Mouse (Mus musculus) spleen, postnatal 36 days (tissue): ENCODE results near the gene Col4a2.
"Not testable (repeated sequence)": the region's sequence is repeated elsewhere in the genome, so short reads cannot be mapped to it uniquely, and the experiment has no call there.

Source experiments
- DNase-seq, 2 experiments: peaks; one replicate each; pipeline ENCODE4 v3.0.0; 2022; ENCODE audit warnings: low spot score in 2 of 2, mixed read lengths in 1 of 2

The Col4a2 gene

DNA sequence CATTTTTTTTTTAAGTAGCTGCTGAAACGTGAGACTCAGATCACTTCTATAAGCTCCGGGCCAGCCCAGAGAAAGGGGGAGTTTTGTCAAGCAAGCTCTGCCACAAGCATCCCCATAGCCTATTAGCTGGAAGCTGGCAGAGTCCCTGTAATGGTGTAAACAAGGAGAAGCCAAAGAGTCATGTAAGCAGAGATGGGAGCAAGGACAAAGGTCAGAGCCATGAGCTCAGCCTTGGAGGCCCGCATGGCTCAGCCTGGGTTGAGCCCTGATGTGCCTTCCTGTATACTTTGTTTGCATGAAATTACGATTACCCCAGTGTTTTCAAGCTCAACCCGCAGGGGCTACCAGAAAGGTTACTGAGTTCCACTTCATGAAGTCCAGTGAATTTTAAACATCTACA lies 146.4 kb downstream of the Col4a2 start:
- DNase-seq = no peak

GRCm38 (mm10) chr8:11460934-11461333 lies 148.3 kb downstream of the Col4a2 start:
- DNase-seq = peak; percentile 59 to 67

DNA sequence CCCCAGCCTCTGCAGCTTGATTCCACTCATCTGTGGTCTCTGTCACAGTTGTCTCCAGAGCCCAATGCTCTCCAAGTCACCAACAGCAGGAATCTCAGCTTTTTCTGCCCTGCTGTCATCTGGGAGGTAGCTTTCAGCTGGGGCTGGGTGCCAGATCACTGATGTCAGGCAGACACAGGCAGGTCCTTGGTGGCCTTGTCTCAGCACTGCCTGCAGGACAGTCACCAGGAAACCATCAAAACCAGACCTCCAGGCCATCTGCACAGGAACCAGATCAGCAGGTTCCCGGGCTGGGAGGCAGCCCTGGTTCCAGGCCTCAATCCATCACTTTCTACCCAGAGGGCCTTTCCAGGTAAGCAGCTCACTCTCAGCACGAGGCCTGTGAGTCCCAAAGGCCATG lies 149.2 kb downstream of the Col4a2 start:
- no peak for DNase-seq

DNA sequence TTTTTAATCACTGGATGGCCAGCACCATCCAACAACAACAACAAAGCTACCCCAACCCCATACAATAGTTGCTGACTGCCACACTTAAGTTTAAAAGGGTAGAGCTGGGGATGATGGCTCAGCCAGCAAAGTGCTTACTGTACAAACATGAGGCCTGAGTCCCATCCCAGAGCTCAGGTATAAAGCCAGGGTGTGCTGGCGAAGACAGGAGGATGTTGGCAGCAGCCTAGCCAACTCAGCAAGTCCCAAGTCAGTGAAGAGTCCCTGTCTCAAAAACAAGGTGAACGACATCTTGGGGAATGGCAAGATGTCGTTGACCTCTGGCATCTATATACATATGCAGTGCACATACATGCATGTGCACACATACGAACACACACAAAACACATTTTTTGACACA lies 150.0 kb downstream of the Col4a2 start:
- DNase-seq = no peak

DNA sequence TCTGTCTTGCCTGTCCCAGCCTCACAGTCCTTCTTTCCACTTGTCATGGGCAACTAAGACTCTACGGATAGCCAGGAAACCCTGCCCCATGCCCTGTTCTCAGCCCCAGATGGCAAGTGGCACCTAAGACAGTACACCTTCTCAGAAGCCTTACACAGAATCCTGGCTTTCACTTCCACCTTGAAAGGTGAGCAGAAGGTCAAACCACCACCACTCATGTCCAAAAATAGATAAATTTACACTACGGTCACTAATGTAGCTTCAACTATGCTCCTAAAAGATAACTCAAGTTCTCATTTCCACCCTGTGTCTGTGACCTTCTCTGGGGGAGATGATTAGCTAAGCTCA lies 150.9 kb downstream of the Col4a2 start:
- peak; percentile 25 to 48 for DNase-seq

DNA sequence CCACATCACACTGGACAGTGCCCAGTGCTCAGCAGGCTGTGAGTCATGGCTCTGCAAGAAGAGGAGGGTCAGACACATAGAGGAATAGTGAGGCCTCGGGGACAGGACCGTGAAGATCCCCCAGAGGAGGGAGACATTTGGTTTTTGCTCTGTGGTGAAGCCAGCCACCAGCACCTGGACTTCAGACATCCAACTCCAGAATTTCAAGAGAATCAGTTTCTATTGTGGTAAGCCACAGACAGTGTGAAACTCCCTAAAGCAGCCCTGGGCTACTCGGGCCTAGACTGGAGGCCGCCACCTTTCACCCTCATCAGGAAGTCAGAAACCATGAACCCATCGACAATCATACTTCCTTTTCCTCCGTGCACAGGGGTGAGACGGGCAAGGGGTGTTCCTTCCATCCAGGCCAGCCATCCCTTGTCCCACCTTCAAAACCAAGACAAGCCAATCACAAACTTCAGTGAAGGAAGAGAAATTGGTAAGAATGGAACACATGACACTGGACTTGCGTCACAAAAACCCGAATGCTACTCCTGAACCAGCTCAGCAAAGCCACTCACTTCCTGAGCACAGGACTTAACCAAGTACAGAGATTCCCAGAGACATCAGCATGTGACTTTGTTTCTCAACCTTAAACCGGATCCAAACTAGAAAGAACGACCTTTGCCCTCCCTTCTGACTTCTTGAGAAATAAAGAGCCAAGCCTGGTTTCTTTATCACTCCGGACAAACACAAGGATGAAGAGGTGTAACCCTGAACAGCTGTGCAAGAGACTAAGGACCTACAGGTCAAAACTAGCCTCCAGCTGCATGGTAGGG lies 151.5 kb downstream of the Col4a2 start:
- peak; percentile 59 to 63 for DNase-seq

GRCm38 (mm10) chr8:11464707-11464964 lies 152.0 kb downstream of the Col4a2 start:
- no peak for DNase-seq

DNA sequence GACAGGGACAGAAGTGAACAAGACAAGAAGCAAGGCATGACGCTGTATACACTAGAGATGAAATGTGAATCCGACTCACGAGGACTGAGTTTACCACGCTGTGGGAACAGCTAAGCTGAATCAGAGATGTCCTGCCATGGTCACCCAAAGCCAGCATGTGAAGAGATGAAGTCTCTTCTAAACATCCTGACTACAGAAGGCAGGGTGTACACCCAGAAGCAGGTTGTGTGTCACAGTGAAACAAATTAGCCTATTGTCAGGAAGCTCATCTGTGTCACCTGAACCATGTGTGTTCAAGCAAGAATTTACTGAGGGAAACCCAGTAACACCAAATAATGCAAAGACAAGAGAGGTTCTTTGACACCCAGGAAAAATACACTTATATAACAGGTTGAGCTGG lies 153.0 kb downstream of the Col4a2 start:
- no peak for DNase-seq

DNA sequence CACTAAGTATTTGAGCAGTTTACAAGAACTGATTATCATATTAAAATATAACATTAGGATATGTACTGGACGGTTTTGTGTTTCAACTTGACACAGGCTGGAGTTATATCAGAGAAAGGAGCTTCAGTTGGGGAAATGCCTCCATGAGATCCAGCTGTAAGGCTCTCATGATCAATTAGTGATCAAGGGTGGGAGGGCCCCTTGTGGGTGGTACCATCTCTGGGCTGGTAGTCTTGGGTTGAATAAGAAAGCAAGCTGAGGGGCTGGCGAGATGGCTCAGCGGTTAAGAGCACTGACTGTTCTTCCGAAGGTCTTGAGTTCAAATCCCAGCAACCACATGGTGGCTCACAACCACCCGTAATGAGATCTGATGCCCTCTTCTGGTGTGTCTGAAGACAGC lies 153.9 kb downstream of the Col4a2 start:
- not testable (repeated sequence) for DNase-seq

DNA sequence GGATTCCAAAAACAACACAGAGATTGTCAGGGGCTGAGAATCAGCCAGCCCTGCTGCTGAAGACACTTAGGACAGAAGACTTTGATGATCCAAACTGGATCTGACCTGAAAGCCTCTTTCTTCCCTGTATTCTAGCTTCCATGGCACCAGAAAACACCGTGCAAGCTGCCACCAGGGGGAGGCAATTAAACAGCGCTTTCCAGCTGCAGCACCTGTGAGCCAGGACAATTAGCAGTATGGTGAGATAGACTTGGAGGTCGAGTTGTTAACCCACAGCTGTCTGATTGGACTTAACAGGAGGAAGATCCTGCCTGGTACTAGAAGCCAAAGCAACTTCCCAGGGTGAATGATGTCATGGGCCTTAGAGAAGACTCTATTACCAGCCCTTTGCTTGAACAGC lies 156.5 kb downstream of the Col4a2 start:
- no peak for DNase-seq

DNA sequence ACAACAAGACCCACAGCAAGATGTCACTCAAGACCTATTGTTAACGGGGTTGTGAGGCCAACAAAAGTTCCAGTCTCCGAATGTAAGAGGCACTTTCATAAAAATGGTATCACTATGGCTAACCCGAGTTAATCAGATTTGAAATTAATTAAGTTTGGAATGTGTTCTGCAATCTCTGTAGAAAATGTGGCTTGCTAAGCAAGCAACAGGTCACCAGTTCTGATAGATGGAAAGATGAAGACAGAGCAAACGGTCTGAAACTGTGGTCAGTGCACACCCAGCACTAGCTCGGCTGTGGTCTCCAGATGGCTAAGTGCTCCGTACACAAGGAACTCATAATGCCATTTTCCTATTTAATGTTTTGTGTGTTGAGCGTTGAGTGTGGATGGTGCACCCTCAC lies 158.1 kb downstream of the Col4a2 start:
- DNase-seq = no peak

GRCm38 (mm10) chr8:11471309-11471708 lies 158.7 kb downstream of the Col4a2 start:
- no peak for DNase-seq

DNA sequence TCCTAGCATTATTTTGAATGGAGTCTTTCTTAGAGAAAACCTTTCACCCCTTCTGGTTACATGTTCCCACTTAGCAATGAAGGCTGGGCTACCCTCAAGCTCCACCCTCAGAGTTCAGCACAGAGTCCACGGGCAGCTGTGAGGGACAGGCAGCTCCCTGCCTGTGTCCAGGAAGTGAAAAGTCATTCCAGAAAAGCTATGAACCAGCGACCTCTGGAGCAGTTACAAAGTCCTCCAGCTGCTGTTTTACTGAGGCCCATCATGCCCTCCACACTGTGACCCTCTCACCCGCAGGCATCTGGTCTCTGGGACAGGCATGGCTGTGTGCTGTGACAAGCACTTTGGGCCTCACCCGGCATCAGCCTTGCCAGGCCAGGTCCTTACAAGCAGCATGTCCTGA lies 160.5 kb downstream of the Col4a2 start:
- no peak for DNase-seq

DNA sequence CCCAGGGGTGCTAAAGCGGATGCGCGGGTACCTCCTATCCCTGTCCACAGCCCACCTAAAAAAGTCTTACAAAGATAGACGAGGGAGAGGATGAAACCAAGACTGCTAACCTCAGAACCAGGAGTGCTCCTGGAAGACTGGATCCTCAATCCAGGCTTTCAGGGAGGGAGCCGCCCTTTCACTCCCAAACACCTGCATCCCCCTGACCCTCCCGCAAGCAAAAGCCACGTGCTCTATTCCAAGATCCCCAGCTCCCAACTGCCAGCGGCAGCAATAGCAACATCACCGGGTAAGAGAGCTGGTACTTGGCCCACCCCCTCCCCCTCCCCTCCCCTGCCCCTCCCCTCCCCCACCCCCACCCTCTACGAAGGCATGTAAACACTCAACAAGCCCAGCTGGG lies 162.8 kb downstream of the Col4a2 start:
- DNase-seq = no peak

DNA sequence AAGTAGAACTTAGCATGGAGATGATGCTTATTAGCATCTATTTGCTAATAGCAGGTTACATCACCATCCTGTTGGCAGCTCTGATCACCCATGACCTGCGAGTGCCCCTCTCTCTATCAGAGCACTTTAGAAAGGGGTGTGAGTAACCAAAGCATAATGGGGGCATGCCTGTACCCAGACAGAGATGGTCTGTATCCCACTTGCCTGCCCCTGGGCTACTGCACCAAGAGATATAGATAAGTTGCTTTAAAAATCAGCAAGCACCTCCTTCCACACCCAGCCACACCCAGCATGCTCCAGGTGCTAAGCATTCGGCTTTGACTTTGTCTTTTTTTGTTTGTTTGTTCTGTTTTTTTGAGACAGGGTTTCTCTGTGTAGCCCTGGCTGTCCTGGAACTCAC lies 163.3 kb downstream of the Col4a2 start:
- no peak for DNase-seq

DNA sequence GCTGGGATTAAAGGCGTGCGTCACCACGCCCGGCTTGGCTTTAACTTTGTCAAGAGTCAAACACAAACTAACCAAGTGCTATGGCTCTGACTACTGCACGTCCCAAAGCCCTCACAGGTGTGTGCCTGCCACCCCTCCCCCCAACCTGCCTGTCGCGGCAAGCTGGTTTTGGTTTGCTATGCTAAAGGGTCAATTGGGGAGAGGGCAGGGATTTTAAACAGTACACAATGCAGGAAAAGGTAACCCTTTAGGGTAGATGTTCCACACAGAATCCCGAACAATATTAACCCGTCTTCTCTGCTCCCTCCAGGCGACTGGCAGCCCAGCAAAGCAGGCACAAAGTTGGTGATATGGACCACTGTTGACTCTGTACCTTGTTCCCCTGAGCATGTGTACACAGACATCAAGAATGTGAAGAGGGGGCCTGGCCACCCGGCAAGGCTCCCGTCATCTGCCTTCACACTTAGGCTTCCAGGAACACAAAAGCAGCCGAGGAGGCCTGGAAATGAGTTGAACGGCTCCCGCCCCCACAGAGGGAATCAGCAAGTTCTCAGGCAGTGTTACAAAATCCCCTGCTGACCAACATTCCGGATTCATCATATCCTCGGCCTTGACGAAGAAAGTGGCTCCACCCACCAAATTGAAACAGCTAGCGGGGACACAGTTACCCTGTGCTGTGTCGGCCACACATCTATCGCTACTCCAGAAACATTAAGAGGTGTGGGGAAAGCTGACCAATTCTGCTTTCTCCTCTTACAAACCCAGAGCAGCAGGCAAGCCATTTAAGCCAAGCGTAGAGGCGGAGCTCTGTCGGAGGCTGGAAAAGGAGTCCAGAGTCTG lies 164.0 kb downstream of the Col4a2 start:
- DNase-seq = peak; percentile 22 to 47

- DNase-seq = no peak
These were observed 164.6 kb downstream of the Col4a2 start for GRCm38 (mm10) chr8:11477178-11477553.

- peak; percentile 38 to 44 for DNase-seq
These were observed 165.5 kb downstream of the Col4a2 start, which contains the start of gene Rab20 for GRCm38 (mm10) chr8:11477811-11478761. Gene Rab20, minus strand, starts transcription at chr8:11478710.

GRCm38 (mm10) chr8:11478807-11479527 lies 166.4 kb downstream of the Col4a2 start:
- DNase-seq = no peak

- no peak for DNase-seq
These were observed 167.0 kb downstream of the Col4a2 start for GRCm38 (mm10) chr8:11479591-11479990.

DNA sequence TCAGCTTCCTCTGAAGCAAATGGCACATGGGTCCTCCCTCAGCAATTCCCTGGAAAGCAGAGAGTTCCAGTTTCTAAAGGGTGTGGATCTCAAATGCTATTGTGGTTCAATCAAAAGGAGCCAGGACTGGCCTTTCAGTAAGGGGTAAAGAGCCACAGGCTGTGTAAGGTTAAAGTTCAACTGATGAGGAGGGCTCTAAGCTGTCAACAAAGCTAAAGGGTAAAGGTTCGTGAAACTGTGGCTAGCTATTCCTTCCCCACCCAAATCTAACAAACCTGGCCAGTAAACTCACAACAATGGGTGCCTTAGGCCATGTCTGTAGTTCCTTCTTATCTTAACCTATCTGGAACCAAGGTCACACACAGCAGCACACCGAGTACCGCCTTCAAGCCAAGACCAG lies 169.3 kb downstream of the Col4a2 start:
- no peak for DNase-seq

- no peak for DNase-seq
These were observed 169.9 kb downstream of the Col4a2 start for GRCm38 (mm10) chr8:11482537-11482936.
